Mouse (Mus musculus): ENCODE measurements around the gene Thpo. TPM values are rescaled to one million over a fixed set of nuclear protein-coding genes. Genes with fewer than 3 reads are reported as not detected.

Thpo gene
- total and polyA plus RNA-seq, 2 experiments from 2014 or later = 0.71 to 0.81 TPM

DNA sequence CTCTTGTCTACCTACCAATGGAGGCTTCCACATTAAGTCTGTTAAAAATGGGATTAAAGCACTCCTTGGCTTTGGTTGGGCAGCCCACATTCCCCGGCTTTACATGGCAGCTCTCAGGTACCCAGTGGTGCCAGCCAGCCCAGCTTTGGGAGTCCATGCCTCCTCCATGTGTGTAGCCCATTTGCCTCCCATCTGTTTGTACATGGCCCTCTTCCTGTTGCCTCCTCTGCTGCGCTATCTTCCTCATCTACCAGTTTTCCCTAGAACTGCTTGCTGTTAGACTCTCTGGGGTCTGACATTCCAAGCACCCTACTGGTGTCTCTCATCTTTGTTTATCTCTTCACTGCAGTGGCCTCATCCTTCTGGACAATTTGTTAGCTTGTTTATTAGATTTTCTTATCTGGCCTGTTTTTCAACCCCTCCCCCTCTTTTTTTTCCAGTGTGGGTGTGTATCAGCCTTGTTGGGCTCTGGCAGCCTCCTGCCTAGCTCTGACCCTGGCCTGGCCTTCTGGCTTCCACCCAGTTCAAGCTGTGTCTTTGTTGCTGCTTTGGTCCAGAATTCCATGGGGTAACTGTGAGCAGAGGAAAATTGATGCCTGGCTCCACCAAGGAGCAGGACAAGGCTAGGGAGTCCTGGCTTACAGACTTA lies 27.8 kb downstream of the Thpo start:
- no peak for DNase-seq (ENCODE audit: low spot score)
- no peak for TF ChIP-seq CTCF (IDR thresholded peaks at IDR 0.05)
- H3K9ac ChIP-seq (replicated peaks; ENCODE audit: low read length, poor library complexity, severe bottlenecking) = no peak overlapping the region
- no peak overlapping the region for H3K4me2 ChIP-seq (ENCODE audit: low read depth, low read length, poor library complexity, severe bottlenecking)
- no peaks in the 10 kb centered on the region for H3K27me3 ChIP-seq (ENCODE audit: insufficient read depth, low read length)
- peaks cover 5% of the 10 kb centered on the region; the same call in 1 of the 2 replicates for H3K4me1 ChIP-seq (ENCODE audit: insufficient read depth, low read length)
- peaks cover 26% of the 10 kb centered on the region for H3K36me3 ChIP-seq (ENCODE audit: insufficient read depth, low read length)
- no peak for ATAC-seq (ENCODE audit: low FRiP score)
- no peak overlapping the region for H3K4me3 ChIP-seq (ENCODE audit: low read depth, low read length)
- no peaks in the 10 kb centered on the region for H3K9me3 ChIP-seq (ENCODE audit: low read length)
- H3K27ac ChIP-seq (ENCODE audit: low read depth, low read length) = no peak overlapping the region
- 86% methylated on average over 2 of the region's 2 CpGs for WGBS

DNA sequence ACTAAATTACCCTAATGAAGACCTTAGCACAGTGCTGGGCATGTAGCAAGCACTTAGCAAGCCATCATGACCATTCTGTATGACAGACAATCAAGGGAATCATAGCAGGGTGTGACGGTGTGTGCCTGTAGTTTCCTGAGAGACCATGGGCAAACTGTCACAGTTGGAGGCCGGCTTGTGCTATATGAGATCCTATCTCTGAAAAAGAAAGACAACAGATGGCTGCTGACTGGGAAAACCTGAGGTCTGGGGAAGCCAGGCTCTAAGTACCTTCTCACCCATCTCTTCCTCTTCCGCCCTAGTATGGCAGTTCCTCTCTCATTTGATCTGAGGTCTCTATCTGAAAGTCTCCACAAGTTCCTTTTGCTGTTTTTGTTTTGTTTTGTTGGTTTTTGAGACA lies 28.5 kb downstream of the Thpo start:
- DNase-seq (ENCODE audit: low spot score) (no peak), ATAC-seq (ENCODE audit: low FRiP score) (no peak)
- Histone ChIP-seq H3K27ac (ENCODE audit: low read depth, low read length) (no peak overlapping the region), H3K4me3 (ENCODE audit: low read depth, low read length) (no peak overlapping the region), H3K36me3 (ENCODE audit: insufficient read depth, low read length) (peaks cover 23% of the 10 kb centered on the region), H3K4me1 (ENCODE audit: insufficient read depth, low read length) (peaks cover 5% of the 10 kb centered on the region; the same call in 1 of the 2 replicates), H3K27me3 (ENCODE audit: insufficient read depth, low read length) (no peaks in the 10 kb centered on the region), H3K4me2 (ENCODE audit: low read depth, low read length, poor library complexity, severe bottlenecking) (no peak overlapping the region), H3K9ac (replicated peaks; ENCODE audit: low read length, poor library complexity, severe bottlenecking) (no peak overlapping the region), H3K9me3 (ENCODE audit: low read length) (no peaks in the 10 kb centered on the region)
- 75% methylated on average over 3 of the region's 3 CpGs for WGBS
- no peak for TF ChIP-seq CTCF (IDR thresholded peaks at IDR 0.05)

DNA sequence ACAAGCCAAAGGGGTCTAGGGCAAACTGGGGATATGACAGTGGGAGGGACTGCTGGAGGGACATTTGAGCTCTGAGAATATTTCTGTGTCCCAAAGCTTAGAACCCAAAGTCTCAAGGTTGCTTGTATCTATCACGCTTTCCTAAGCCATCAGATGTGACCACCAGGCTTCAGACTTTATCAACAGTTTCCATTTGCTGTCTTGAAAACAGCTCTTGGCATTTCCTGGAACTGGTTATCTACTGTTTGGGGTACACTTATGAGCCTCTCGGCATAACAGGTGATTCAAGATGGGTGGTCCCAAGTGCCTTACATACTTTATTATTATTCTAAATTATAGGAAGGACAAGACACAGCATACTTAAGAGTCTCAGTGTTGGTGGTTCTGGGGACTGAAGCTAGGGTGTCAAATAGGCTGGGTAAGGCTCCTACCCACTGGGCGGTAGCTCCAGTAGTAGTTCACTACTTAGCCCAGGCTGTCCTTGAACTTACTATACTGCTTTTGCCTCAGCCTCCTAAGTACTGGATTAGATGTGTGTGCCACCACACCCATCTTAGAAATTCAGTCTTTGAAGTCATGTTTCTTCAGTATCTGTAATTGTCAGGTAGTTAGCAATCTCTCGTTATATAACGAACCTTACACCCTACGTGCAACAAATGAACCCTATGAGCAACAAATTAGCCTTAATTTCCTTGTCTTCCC lies 30.5 kb downstream of the Thpo start:
- Histone ChIP-seq H3K27ac (ENCODE audit: low read depth, low read length) (no peak overlapping the region), H3K36me3 (ENCODE audit: insufficient read depth, low read length) (peaks cover 33% of the 10 kb centered on the region), H3K4me1 (ENCODE audit: insufficient read depth, low read length) (peaks cover 5% of the 10 kb centered on the region; the same call in 1 of the 2 replicates), H3K27me3 (ENCODE audit: insufficient read depth, low read length) (no peaks in the 10 kb centered on the region), H3K9ac (replicated peaks; ENCODE audit: low read length, poor library complexity, severe bottlenecking) (no peak overlapping the region), H3K9me3 (ENCODE audit: low read length) (no peaks in the 10 kb centered on the region), H3K4me3 (ENCODE audit: low read depth, low read length) (no peak overlapping the region), H3K4me2 (ENCODE audit: low read depth, low read length, poor library complexity, severe bottlenecking) (no peak overlapping the region)
- DNase-seq (ENCODE audit: low spot score) (no peak), ATAC-seq (ENCODE audit: low FRiP score) (no peak)
- TF ChIP-seq CTCF (IDR thresholded peaks at IDR 0.05) = no peak
- WGBS = 94% methylated on average over 6 of the region's 6 CpGs

DNA sequence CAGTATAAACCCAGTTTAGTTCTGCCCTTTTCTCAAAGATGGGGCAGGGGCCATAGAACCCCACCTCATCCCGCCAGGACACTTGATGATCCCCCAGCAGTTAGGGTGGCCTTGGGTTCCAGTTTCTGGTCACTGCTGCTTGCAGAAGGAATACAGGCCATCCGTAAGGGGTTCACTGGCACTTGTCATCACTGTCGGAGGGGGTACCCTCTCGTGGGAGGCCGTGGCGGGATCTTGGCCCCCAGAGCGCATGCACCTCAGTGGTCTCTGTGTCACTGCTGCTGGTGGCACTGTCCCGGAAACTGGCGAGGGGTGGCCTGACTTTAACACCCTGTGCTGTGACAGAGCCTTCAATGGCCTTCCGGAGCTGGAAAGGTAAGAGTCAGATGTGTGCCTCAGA lies 31.2 kb downstream of the Thpo start:
- Histone ChIP-seq H3K27me3 (ENCODE audit: insufficient read depth, low read length) (no peaks in the 10 kb centered on the region), H3K9ac (replicated peaks; ENCODE audit: low read length, poor library complexity, severe bottlenecking) (no peak overlapping the region), H3K4me3 (ENCODE audit: low read depth, low read length) (no peak overlapping the region), H3K9me3 (ENCODE audit: low read length) (no peaks in the 10 kb centered on the region), H3K4me2 (ENCODE audit: low read depth, low read length, poor library complexity, severe bottlenecking) (no peak overlapping the region), H3K36me3 (ENCODE audit: insufficient read depth, low read length) (peaks cover 31% of the 10 kb centered on the region), H3K27ac (ENCODE audit: low read depth, low read length) (0 out of 2 replicates have a peak overlapping the region, but pooled peaks have one; percentile 19), H3K4me1 (ENCODE audit: insufficient read depth, low read length) (peaks cover 5% of the 10 kb centered on the region; the same call in 1 of the 2 replicates)
- WGBS = 94% methylated on average over 10 of the region's 10 CpGs
- no peak for TF ChIP-seq CTCF (IDR thresholded peaks at IDR 0.05)
- no peak for ATAC-seq (ENCODE audit: low FRiP score)
- no peak for DNase-seq (ENCODE audit: low spot score)

DNA sequence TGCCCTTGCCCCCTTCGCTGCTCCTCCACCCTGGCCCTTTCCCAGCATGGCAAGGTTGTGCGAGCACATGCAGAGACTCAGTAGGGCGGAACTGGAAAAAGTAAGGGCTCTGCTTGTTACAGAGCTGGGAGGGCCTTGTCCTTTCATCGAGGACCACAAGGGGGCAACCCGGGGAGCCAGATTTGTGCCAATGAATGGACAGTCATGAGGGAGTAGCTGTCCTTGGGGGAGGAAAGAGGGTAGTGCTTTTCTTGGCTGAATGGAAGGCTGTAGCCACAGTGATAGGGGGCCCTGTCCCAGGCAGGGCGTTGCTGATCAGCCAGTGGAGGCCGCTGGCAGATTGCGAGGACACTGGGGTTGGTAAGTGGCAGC lies 31.8 kb downstream of the Thpo start:
- Histone ChIP-seq H3K36me3 (ENCODE audit: insufficient read depth, low read length) (peaks cover 25% of the 10 kb centered on the region), H3K4me2 (ENCODE audit: low read depth, low read length, poor library complexity, severe bottlenecking) (no peak overlapping the region), H3K4me1 (ENCODE audit: insufficient read depth, low read length) (peaks cover 5% of the 10 kb centered on the region; the same call in 1 of the 2 replicates), H3K27me3 (ENCODE audit: insufficient read depth, low read length) (no peaks in the 10 kb centered on the region), H3K4me3 (ENCODE audit: low read depth, low read length) (no peak overlapping the region), H3K9me3 (ENCODE audit: low read length) (no peaks in the 10 kb centered on the region), H3K27ac (ENCODE audit: low read depth, low read length) (peak overlapping the region; percentile 43), H3K9ac (replicated peaks; ENCODE audit: low read length, poor library complexity, severe bottlenecking) (no peak overlapping the region)
- peak; percentile 82 for DNase-seq (ENCODE audit: low spot score)
- peak; percentile 85 for TF ChIP-seq CTCF (IDR thresholded peaks at IDR 0.05)
- peak; percentile 76 for ATAC-seq (ENCODE audit: low FRiP score)
- 8% methylated on average over 8 of the region's 8 CpGs for WGBS

Data from midbrain, postnatal 0 days (tissue).